Mouse (Mus musculus) stomach, postnatal 0 days (tissue): Measurements from ENCODE around the gene 1700012A03Rik.

Source experiments
- CTCF ChIP-seq: IDR thresholded peaks from 2 replicates; pipeline ENCODE4 v1.5.1; 2016; ENCODE audit warnings: antibody characterized with exemption, low read depth, mild to moderate bottlenecking, moderate library complexity
- EP300 ChIP-seq: optimal IDR thresholded peaks from 2 replicates; pipeline ENCODE3; 2016; ENCODE audit warnings: antibody characterized with exemption

- TF ChIP-seq EP300 (no peak), CTCF (no peak)
Observed at GRCm38 (mm10) chr6:32056525-32056924, 6.5 kb downstream of the 1700012A03Rik start.
